Mouse (Mus musculus): ENCODE measurements around the gene Itpr2.

Gene Itpr2

GRCm38 (mm10) chr6:146078136-146078535 is 423.9 kb downstream of the Itpr2 start:
- in situ Hi-C loops (cut with MboI, MseI), result loop anchor here (10.0 to 25.0 kb wide), 2 partner anchors 647 to 716 kb away; partner anchors contain the start of gene Stk38l

- in situ Hi-C loops (cut with MboI, MseI), result loop anchor here (10.0 to 25.0 kb wide), 2 partner anchors 647 to 715 kb away; partner anchors contain the start of gene Stk38l
Observed at GRCm38 (mm10) chr6:146077124-146077889, 424.7 kb downstream of the Itpr2 start.

- in situ Hi-C loops (cut with MboI, MseI), result loop anchor here (5.0 to 10.0 kb wide), 2 partner anchors 56 to 652 kb away; partner anchors contain the start of gene Stk38l
Observed at GRCm38 (mm10) chr6:146072842-146073241, 429.2 kb downstream of the Itpr2 start.

- in situ Hi-C loops (cut with MboI, MseI), result loop anchor here (5.0 to 10.0 kb wide), 2 partner anchors 55 to 653 kb away; partner anchors contain the start of gene Stk38l
Observed at GRCm38 (mm10) chr6:146071883-146072282, 430.1 kb downstream of the Itpr2 start.

Measured in regulatory T cell (primary cell).